Mouse (Mus musculus) forebrain, embryonic 13.5 days (tissue): ENCODE data around the gene Gpx5. TPM values are rescaled to one million over a fixed set of nuclear protein-coding genes. Genes with fewer than 3 reads are reported as not detected.

Source experiments
- ATAC-seq: fragments of 200-750 bp; cut with Nextera tagmentation; 2 replicates; pipeline ENCODE4 v1.8.0; 2017
- H3K27ac ChIP-seq: fragments of 300-500 bp; sonication (generic); 2 replicates; pipeline ENCODE4 v1.5.1; 2015; ENCODE audit warnings: inconsistent platforms, mild to moderate bottlenecking, moderate library complexity
- H3K27me3 ChIP-seq: fragments of 300-500 bp; sonication (generic); 2 replicates; pipeline ENCODE4 v1.6.1; 2015; ENCODE audit warnings: mild to moderate bottlenecking, inconsistent platforms
- H3K36me3 ChIP-seq: fragments of 300-500 bp; sonication (generic); 2 replicates; pipeline ENCODE4 v1.6.1; 2015; ENCODE audit warnings: mild to moderate bottlenecking, inconsistent platforms; ENCODE audit not compliant: poor library complexity, severe bottlenecking
- H3K4me1 ChIP-seq: fragments of 300-500 bp; sonication (generic); 2 replicates; pipeline ENCODE4 v1.6.1; 2015; ENCODE audit warnings: inconsistent platforms
- H3K4me2 ChIP-seq: fragments of 300-500 bp; sonication (generic); 2 replicates; pipeline ENCODE4 v1.6.1; 2015; ENCODE audit warnings: inconsistent platforms, mild to moderate bottlenecking, moderate library complexity
- H3K4me3 ChIP-seq: fragments of 300-500 bp; sonication (generic); 2 replicates; pipeline ENCODE4 v1.5.1; 2015; ENCODE audit warnings: mild to moderate bottlenecking, inconsistent platforms
- H3K9ac ChIP-seq: fragments of 300-500 bp; sonication (generic); 2 replicates; pipeline ENCODE4 v1.6.1; 2015; ENCODE audit warnings: mild to moderate bottlenecking, inconsistent platforms
- H3K9me3 ChIP-seq: fragments of 300-500 bp; sonication (generic); replicated peaks from 2 replicates; pipeline ENCODE4 v1.6.1; 2016; ENCODE audit warnings: inconsistent platforms
- WGBS: fragments of 180-500 bp; shearing (Covaris S2); methylation state at CpG from one replicate; pipeline ENCODE4 v1.1.7; 2015; 5-methylcytosine and 5-hydroxymethylcytosine counted together
- polyA plus RNA-seq: library from polyadenylated mRNA; unstranded; fragments of >200 nt; fragmentation: Nextera tagmentation; extraction: Ambion mirVana; gene quantifications from 2 replicates; pipeline ENCODE4 v1.2.1, GENCODE M21; 2015

Gpx5 gene
- polyA plus RNA-seq, 1 experiment from 2014 or later: not detected

DNA sequence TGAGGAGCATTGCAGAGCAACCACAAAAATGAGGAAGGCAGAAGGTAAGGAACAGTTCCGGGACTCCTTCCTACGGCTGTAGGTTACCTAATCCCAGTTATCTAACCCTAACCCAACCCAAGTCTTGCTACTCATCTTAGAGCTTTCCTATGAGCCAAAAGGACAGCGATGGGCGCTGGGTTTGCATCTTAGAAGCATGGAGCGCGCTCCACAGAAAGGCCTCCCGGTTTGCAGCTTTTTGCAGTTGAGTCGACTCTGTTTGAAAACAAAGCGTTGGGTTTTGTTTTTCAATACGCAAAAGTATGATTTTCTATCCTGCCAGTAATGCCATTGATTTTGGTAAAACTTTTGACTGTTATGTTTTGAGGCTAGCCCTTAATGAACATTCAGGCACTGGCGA, 28.6 kb downstream of the Gpx5 start:
- no peak overlapping the region for H3K27ac ChIP-seq
- ATAC-seq: no peak
- H3K36me3 ChIP-seq: no peaks in the 10 kb centered on the region
- under 1% methylated on average over 11 of the region's 11 CpGs for WGBS
- H3K27me3 ChIP-seq: peaks cover 15% of the 10 kb centered on the region
- H3K4me1 ChIP-seq: peaks cover 13% of the 10 kb centered on the region
- peak overlapping the region; percentile 51 for H3K4me2 ChIP-seq
- no peaks in the 10 kb centered on the region for H3K9me3 ChIP-seq
- H3K4me3 ChIP-seq: peak overlapping the region; percentile 41
- H3K9ac ChIP-seq: peak overlapping the region; percentile 27; the same call in 1 of the 2 replicates

DNA sequence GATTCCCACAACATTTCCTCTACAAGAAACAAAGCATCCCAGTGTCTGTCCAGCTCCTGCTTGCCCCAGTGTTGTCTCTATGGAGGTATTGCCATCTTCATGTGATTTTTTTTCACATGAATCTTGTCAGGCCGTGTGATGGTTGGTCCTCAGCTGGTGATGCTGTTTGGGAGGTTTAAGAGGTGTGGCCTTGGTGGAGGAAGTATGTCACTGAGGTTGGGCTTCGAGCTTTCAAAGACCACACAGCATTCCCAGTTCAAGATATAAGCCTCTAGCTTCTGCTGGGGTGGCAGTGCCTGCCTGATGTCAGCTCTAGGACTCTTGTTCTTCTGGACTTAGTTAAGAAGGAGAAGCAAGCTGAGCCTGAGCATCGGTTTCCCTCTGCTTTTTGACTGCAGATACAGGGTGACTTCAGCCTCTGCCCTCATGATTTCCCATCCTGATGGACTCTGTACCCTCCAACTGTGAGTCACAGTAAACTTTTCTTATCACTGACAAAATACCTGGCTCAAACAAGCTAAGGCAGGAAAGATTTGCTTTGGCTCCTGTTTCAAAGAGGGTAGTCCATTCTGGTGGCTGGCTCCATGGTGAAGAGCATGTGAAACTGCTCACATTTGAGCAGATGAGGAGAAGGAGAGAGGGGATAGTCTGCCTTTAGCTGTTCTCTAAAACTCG, 29.6 kb downstream of the Gpx5 start:
- H3K4me3 ChIP-seq: no peak overlapping the region
- H3K36me3 ChIP-seq: no peaks in the 10 kb centered on the region
- ATAC-seq: no peak
- H3K4me2 ChIP-seq: no peak overlapping the region
- peaks cover 13% of the 10 kb centered on the region for H3K4me1 ChIP-seq
- no peak overlapping the region for H3K27ac ChIP-seq
- H3K9ac ChIP-seq: no peak overlapping the region
- no peaks in the 10 kb centered on the region for H3K9me3 ChIP-seq
- WGBS: 72% methylated on average over 4 of the region's 4 CpGs
- H3K27me3 ChIP-seq: peaks cover 15% of the 10 kb centered on the region

- H3K4me2 ChIP-seq: peak overlapping the region; percentile 65
- no peaks in the 10 kb centered on the region for H3K36me3 ChIP-seq
- H3K27me3 ChIP-seq: peaks cover 19% of the 10 kb centered on the region
- peak; percentile 31 for ATAC-seq
- peak overlapping the region; percentile 49 for H3K4me3 ChIP-seq
- peaks cover 13% of the 10 kb centered on the region for H3K4me1 ChIP-seq
- no peak overlapping the region for H3K27ac ChIP-seq
- H3K9ac ChIP-seq: peak overlapping the region; percentile 66; the same call in 1 of the 2 replicates
- 15% methylated on average over 5 of the region's 5 CpGs for WGBS
- no peaks in the 10 kb centered on the region for H3K9me3 ChIP-seq
Measured at GRCm38 (mm10) chr13:21260289-21260688, 32.2 kb downstream of the Gpx5 start.

DNA sequence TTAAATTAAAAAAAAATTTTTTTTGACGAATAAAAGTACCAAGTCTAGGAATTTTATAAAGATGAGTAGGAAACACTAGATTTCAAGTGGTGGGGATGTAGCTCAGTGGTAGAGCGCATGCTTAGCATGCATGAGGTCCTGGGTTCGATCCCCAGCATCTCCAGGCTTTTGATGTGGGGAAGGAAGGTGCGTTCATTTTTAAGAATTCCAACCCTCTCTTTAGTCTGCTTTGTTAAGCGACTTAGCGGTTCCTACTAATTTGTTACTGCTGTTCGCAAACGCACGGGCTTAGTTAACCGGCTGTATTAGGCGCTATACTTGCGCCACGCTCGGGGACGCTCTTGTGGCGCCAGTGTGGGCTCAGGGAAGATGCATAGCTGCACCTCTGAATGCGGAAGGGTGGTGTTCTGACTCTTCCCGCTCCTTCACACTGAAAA, 32.8 kb downstream of the Gpx5 start:
- Histone ChIP-seq H3K4me1 (peaks cover 13% of the 10 kb centered on the region), H3K27ac (peak overlapping the region; percentile 54; the same call in 1 of the 2 replicates), H3K9ac (peak overlapping the region; percentile 66), H3K36me3 (no peaks in the 10 kb centered on the region), H3K9me3 (no peaks in the 10 kb centered on the region), H3K27me3 (peaks cover 24% of the 10 kb centered on the region), H3K4me3 (peak overlapping the region; percentile 49), H3K4me2 (peak overlapping the region; percentile 65)
- ATAC-seq: peak; percentile 93
- under 1% methylated on average over 18 of the region's 18 CpGs for WGBS

- Histone ChIP-seq H3K9me3 (no peaks in the 10 kb centered on the region), H3K27me3 (peaks cover 24% of the 10 kb centered on the region), H3K4me1 (peaks cover 11% of the 10 kb centered on the region), H3K4me2 (peak overlapping the region; percentile 65), H3K9ac (peak overlapping the region; percentile 72), H3K4me3 (peak overlapping the region; percentile 49), H3K27ac (no peak overlapping the region), H3K36me3 (no peaks in the 10 kb centered on the region)
- peak; percentile 43 for ATAC-seq
- 1% methylated on average over 15 of the region's 15 CpGs for WGBS
Measured at GRCm38 (mm10) chr13:21259171-21259631, 33.3 kb downstream of the Gpx5 start.

- Histone ChIP-seq H3K27me3 (peaks cover 24% of the 10 kb centered on the region), H3K36me3 (no peaks in the 10 kb centered on the region), H3K4me1 (peaks cover 7% of the 10 kb centered on the region; the same call in 1 of the 2 replicates), H3K4me2 (peak overlapping the region; percentile 65), H3K9ac (peak overlapping the region; percentile 72; the same call in 1 of the 2 replicates), H3K4me3 (peak overlapping the region; percentile 49), H3K9me3 (no peaks in the 10 kb centered on the region), H3K27ac (no peak overlapping the region)
- 19% methylated on average over 6 of the region's 6 CpGs for WGBS
- ATAC-seq: no peak
Measured at GRCm38 (mm10) chr13:21258524-21258923, 34.0 kb downstream of the Gpx5 start.

GRCm38 (mm10) chr13:21253986-21254385, 38.5 kb downstream of the Gpx5 start:
- 2% methylated on average over 16 of the region's 16 CpGs for WGBS
- Histone ChIP-seq H3K4me3 (peak overlapping the region; percentile 50), H3K27ac (no peak overlapping the region), H3K27me3 (peaks cover 15% of the 10 kb centered on the region), H3K36me3 (no peaks in the 10 kb centered on the region), H3K4me2 (peak overlapping the region; percentile 64), H3K4me1 (no peaks in the 10 kb centered on the region), H3K9me3 (no peaks in the 10 kb centered on the region), H3K9ac (peak overlapping the region; percentile 65)
- peak; percentile 93 for ATAC-seq

- peak; percentile 60 for ATAC-seq
- no peak overlapping the region for H3K27ac ChIP-seq
- peak overlapping the region; percentile 64 for H3K4me2 ChIP-seq
- H3K4me1 ChIP-seq: no peaks in the 10 kb centered on the region
- WGBS: under 1% methylated on average over 12 of the region's 12 CpGs
- H3K9ac ChIP-seq: peak overlapping the region; percentile 65
- peaks cover 15% of the 10 kb centered on the region for H3K27me3 ChIP-seq
- peak overlapping the region; percentile 50 for H3K4me3 ChIP-seq
- H3K9me3 ChIP-seq: no peaks in the 10 kb centered on the region
- H3K36me3 ChIP-seq: no peaks in the 10 kb centered on the region
Measured at GRCm38 (mm10) chr13:21253569-21253968, 39.0 kb downstream of the Gpx5 start.

DNA sequence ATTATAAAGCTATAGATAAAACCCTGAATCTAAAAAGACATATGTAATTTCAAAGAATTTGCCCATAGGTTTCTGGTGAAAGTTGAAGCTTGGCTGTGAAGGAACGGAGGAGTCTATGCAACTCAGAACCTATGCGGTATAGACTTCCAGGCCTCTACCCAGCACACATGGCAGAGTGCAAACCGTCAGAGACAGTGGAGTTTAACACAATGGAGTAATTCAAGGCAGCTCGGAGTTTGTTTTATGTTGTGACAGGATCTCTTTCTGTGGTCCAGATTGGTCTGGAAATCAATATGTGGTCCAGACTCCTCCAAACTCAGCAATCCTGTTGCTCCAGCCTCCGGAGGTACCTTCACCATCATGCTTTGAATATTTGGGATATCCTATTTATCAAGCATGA, 39.5 kb downstream of the Gpx5 start:
- H3K4me2 ChIP-seq: peak overlapping the region; percentile 64
- no peak overlapping the region for H3K27ac ChIP-seq
- H3K9ac ChIP-seq: peak overlapping the region; percentile 65
- H3K9me3 ChIP-seq: no peaks in the 10 kb centered on the region
- WGBS: 15% methylated on average over 5 of the region's 5 CpGs
- ATAC-seq: peak; percentile 9; the same call in 1 of the 2 replicates
- peak overlapping the region; percentile 50 for H3K4me3 ChIP-seq
- no peaks in the 10 kb centered on the region for H3K36me3 ChIP-seq
- H3K4me1 ChIP-seq: no peaks in the 10 kb centered on the region
- peaks cover 15% of the 10 kb centered on the region for H3K27me3 ChIP-seq

DNA sequence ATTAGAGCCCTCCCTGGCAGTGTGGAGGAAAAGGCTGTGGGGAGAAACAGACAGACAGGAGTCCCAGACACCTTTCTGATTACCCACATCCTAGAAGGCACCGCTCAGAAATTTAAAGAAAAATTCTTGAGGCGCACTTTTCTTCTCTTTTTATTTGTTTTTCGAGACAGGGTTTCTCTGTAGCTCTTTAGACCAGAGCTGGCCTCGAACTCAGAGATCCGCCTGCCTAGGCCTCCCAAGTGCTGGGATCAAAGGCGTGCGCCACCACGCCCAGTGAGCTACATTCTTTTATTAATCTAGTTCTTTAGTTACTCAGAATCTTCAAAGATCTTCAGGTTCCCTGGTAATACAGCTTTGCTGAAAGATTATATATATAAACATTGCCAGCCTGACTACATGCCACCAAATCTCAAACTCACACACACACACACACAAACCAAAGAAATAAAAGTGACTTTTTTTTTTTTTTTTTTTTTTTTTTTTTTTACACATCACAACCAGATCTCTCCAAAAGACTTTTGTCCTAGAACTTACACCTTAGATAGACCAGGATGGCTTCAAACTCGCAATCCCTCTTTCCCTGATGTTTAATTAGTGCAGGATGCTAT, 42.4 kb downstream of the Gpx5 start:
- H3K9me3 ChIP-seq: no peaks in the 10 kb centered on the region
- no peaks in the 10 kb centered on the region for H3K4me1 ChIP-seq
- WGBS: 36% methylated on average over 9 of the region's 9 CpGs
- no peak overlapping the region for H3K4me2 ChIP-seq
- H3K4me3 ChIP-seq: no peak overlapping the region
- peaks cover 12% of the 10 kb centered on the region; the same call in 1 of the 2 replicates for H3K27me3 ChIP-seq
- no peak overlapping the region for H3K9ac ChIP-seq
- no peak overlapping the region for H3K27ac ChIP-seq
- H3K36me3 ChIP-seq: no peaks in the 10 kb centered on the region
- ATAC-seq: no peak

GRCm38 (mm10) chr13:21249022-21249421, 43.5 kb downstream of the Gpx5 start:
- Histone ChIP-seq H3K4me2 (no peak overlapping the region), H3K4me1 (no peaks in the 10 kb centered on the region), H3K27me3 (peaks cover 13% of the 10 kb centered on the region), H3K36me3 (no peaks in the 10 kb centered on the region), H3K9me3 (no peaks in the 10 kb centered on the region), H3K9ac (no peak overlapping the region), H3K27ac (no peak overlapping the region), H3K4me3 (no peak overlapping the region)
- no peak for ATAC-seq
- WGBS: 22% methylated on average over 4 of the region's 4 CpGs

DNA sequence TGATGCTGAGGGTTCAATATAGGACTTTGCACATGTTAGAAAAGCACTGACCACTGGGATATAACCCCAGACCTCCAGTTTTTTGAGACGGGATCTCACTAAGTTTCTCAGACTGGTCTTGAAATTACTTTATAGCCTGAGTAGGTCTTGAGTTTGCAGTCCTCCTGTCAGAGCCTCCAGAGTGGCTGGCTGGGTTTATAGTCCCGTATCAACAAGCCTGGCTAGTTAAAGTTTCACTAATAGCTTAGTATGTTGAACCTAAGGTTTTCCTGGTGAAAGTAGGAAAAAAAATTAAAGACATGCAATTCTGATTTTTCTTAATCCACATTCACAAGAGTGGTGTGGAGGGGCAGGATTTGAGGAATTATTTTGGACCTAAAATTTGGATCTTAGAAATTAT, 46.3 kb downstream of the Gpx5 start:
- H3K9ac ChIP-seq: no peak overlapping the region
- no peaks in the 10 kb centered on the region for H3K36me3 ChIP-seq
- H3K4me3 ChIP-seq: no peak overlapping the region
- peaks cover 5% of the 10 kb centered on the region; the same call in 1 of the 2 replicates for H3K4me1 ChIP-seq
- 84% methylated on average over 2 of the region's 2 CpGs for WGBS
- H3K27me3 ChIP-seq: peaks cover 31% of the 10 kb centered on the region
- no peak overlapping the region for H3K4me2 ChIP-seq
- no peak overlapping the region for H3K27ac ChIP-seq
- H3K9me3 ChIP-seq: no peaks in the 10 kb centered on the region
- ATAC-seq: no peak
